Mouse (Mus musculus) megakaryocyte-erythroid progenitor cell, adult 5-6 weeks (primary cell): ENCODE measurements at regions not wholly inside any gene's neighbourhood (a gene's known extent, or its start where the extent isn't known, plus 50 kb on each side); places are given as distances from the start of the nearest gene placed in this dataset.

Experiments used
- ATAC-seq: replicated peaks from 2 replicates; pipeline ENCODE4 v1.8.0; 2016; ENCODE audit warnings: mild to moderate bottlenecking, inconsistent platforms; ENCODE audit not compliant: severe bottlenecking, poor library complexity, low FRiP score, low TSS enrichment

GRCm38 (mm10) chr1:177562589-177562912, 120.4 kb downstream of the Zbtb18 start:
- ATAC-seq: no peak

GRCm38 (mm10) chr1:177565678-177566077, 123.5 kb downstream of the Zbtb18 start:
- ATAC-seq: no peak

GRCm38 (mm10) chr1:177568056-177568816, 126.1 kb downstream of the Zbtb18 start:
- no peak for ATAC-seq

- no peak for ATAC-seq
Measured at GRCm38 (mm10) chr1:177569572-177569971, 127.4 kb downstream of the Zbtb18 start.

GRCm38 (mm10) chr1:177573017-177573725, 131.0 kb downstream of the Zbtb18 start:
- ATAC-seq: no peak

GRCm38 (mm10) chr1:177573781-177574180, 131.6 kb downstream of the Zbtb18 start:
- no peak for ATAC-seq

- no peak for ATAC-seq
Measured at GRCm38 (mm10) chr1:177574312-177574711, 132.2 kb downstream of the Zbtb18 start.

- no peak for ATAC-seq
Measured at GRCm38 (mm10) chr1:177584302-177584886, 142.2 kb downstream of the Zbtb18 start.

- ATAC-seq: no peak
Measured at GRCm38 (mm10) chr1:177585320-177585719, 143.2 kb downstream of the Zbtb18 start.

GRCm38 (mm10) chr1:177589034-177589433, 140.6 kb upstream of the 1700016C15Rik start:
- ATAC-seq: no peak

GRCm38 (mm10) chr1:177589656-177590055, 140.0 kb upstream of the 1700016C15Rik start:
- no peak for ATAC-seq

- ATAC-seq: no peak
Measured at GRCm38 (mm10) chr1:177591742-177592141, 137.9 kb upstream of the 1700016C15Rik start.

- no peak for ATAC-seq
Measured at GRCm38 (mm10) chr1:177592337-177592736, 137.3 kb upstream of the 1700016C15Rik start.

- no peak for ATAC-seq
Measured at GRCm38 (mm10) chr1:177594341-177594740, 135.3 kb upstream of the 1700016C15Rik start.

GRCm38 (mm10) chr1:177595326-177595914, 134.2 kb upstream of the 1700016C15Rik start:
- ATAC-seq: no peak

GRCm38 (mm10) chr1:177597036-177597435, 132.6 kb upstream of the 1700016C15Rik start:
- ATAC-seq: no peak

GRCm38 (mm10) chr1:177605353-177605969, 124.2 kb upstream of the 1700016C15Rik start:
- ATAC-seq: no peak

- no peak for ATAC-seq
Measured at GRCm38 (mm10) chr1:177607565-177607964, 122.0 kb upstream of the 1700016C15Rik start.

GRCm38 (mm10) chr1:177608551-177609020, 121.0 kb upstream of the 1700016C15Rik start:
- ATAC-seq: no peak

GRCm38 (mm10) chr1:177609226-177609625, 120.4 kb upstream of the 1700016C15Rik start:
- no peak for ATAC-seq
